Mouse (Mus musculus) ES-Bruce4 (cell line): ENCODE results near the gene Ift140.

Experiments used
- CTCF ChIP-seq: IDR thresholded peaks from one replicate; pipeline ENCODE4 v1.8.1; 2011; ENCODE audit warnings: low read depth, low read length
- EP300 ChIP-seq: IDR thresholded peaks from 2 replicates; pipeline ENCODE4 v1.6.1; 2011; ENCODE audit warnings: low read depth, low read length; ENCODE audit not compliant: insufficient read depth
- POLR2A ChIP-seq: IDR thresholded peaks from one replicate; pipeline ENCODE4 v1.8.1; 2011; ENCODE audit warnings: low read length; ENCODE audit not compliant: insufficient read depth

DNA sequence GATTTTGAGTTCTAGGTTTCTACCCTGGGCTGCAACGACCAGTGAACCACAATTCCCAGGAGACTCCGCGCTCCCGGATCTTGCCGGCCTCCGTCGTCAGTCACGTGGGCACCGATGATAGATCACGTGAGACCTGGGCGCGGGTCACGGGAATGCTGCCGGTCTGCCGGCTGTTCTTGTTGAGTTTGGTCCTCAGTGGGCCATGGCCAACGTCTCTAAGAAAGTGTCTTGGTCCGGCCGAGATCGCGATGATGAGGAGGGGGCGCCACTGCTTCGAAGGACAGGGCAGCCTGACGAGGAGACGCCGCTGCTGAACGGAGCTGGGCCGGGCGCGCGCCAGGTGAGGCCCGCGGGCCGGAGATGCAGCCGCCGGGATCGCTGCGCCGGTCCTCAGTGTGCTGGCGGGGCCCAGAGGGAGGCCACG lies 117.4 kb downstream of the Ift140 start, which contains the start of gene Clcn7:
- TF ChIP-seq EP300: peak; percentile 37; the same call in 1 of the 2 replicates
- TF ChIP-seq POLR2A: peak; percentile 48
- no peak for TF ChIP-seq CTCF
